Mouse (Mus musculus) lung, embryonic 15.5 days (tissue): ENCODE measurements around the gene Mrpl3. TPM values are rescaled to one million over a fixed set of nuclear protein-coding genes. Genes with fewer than 3 reads are reported as not detected.
"Not testable (repeated sequence)": the region's sequence is repeated elsewhere in the genome, so short reads cannot be mapped to it uniquely, and the experiment has no call there.

Source experiments
- ATAC-seq: fragments of 200-750 bp; cut with Nextera tagmentation; 2 replicates; pipeline ENCODE4 v1.8.0; 2017; ENCODE audit warnings: moderate number of reproducible peaks, borderline replicate concordance; ENCODE audit not compliant: low FRiP score, low TSS enrichment; ENCODE audit errors: extremely low read depth
- H3K27ac ChIP-seq: fragments of 300-500 bp; sonication (generic); 2 replicates; pipeline ENCODE4 v1.5.1; 2015; ENCODE audit warnings: moderate library complexity, mild to moderate bottlenecking, inconsistent platforms
- H3K27me3 ChIP-seq: fragments of 300-500 bp; sonication (generic); 2 replicates; pipeline ENCODE4 v1.6.1; 2015; ENCODE audit warnings: inconsistent platforms
- H3K36me3 ChIP-seq: fragments of 300-500 bp; sonication (generic); 2 replicates; pipeline ENCODE4 v1.6.1; 2015; ENCODE audit warnings: inconsistent platforms
- H3K4me1 ChIP-seq: fragments of 300-500 bp; sonication (generic); 2 replicates; pipeline ENCODE4 v1.6.1; 2015; ENCODE audit warnings: inconsistent platforms
- H3K4me2 ChIP-seq: fragments of 300-500 bp; sonication (generic); 2 replicates; pipeline ENCODE4 v1.6.1; 2015; ENCODE audit warnings: inconsistent platforms, mild to moderate bottlenecking, moderate library complexity
- H3K4me3 ChIP-seq: fragments of 300-500 bp; sonication (generic); 2 replicates; pipeline ENCODE4 v1.5.1; 2015; ENCODE audit warnings: mild to moderate bottlenecking, inconsistent platforms
- H3K9ac ChIP-seq: fragments of 300-500 bp; sonication (generic); 2 replicates; pipeline ENCODE4 v1.6.1; 2015; ENCODE audit warnings: inconsistent platforms
- H3K9me3 ChIP-seq: fragments of 300-500 bp; sonication (generic); 2 replicates; pipeline ENCODE4 v1.6.1; 2016; ENCODE audit warnings: inconsistent platforms
- WGBS: fragments of 180-500 bp; shearing (Covaris S2); methylation state at CpG from one replicate; pipeline ENCODE4 v1.1.7; 2015; 5-methylcytosine and 5-hydroxymethylcytosine counted together
- polyA plus RNA-seq: library from polyadenylated mRNA; unstranded; fragments of >200 nt; fragmentation: Nextera tagmentation; extraction: Ambion mirVana; gene quantifications from 2 replicates; pipeline ENCODE4 v1.2.1, GENCODE M21; 2015

Mrpl3 gene
- polyA plus RNA-seq, 1 experiment from 2014 or later, result 115 TPM

DNA sequence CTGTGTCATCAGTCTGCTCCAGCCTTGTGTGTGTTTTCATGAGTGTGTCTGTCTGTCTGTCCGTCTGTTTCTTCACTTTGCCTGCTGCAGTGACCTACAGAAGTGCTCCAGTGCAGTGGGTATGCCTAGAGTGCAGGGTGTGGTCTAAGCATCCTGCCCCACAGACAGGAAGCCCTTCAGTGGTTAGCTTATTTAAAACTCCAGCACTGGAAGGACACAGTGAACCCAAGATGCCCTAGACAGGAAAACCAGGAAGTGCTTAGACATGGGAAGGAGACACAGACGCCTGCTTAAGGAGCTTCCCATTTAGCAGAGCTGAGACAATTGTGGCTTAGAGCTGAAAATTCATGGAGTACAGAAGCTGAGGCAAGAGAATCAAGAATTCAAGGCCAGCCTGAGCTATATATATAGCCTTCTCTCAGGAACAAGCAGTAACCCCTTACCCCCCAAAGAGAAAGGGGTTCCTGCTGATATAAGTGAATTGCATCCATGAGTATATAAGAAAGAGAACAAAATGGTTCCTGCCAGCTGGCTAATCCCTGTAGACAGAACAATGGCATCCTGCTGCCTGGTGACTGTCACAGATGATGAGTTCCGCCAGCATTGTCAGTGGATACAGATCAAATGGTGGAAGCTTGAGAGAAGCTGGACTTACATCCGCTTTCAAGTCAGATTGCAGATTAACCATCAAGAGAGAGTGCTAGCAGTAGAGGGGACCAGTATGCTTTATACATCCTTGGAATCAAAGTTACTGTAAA is 20.1 kb downstream of the Mrpl3 start:
- no peaks in the 10 kb centered on the region for H3K27me3 ChIP-seq
- no peak overlapping the region for H3K4me2 ChIP-seq
- H3K27ac ChIP-seq, result no peak overlapping the region
- H3K4me1 ChIP-seq, result no peaks in the 10 kb centered on the region
- H3K9me3 ChIP-seq, result no peaks in the 10 kb centered on the region
- H3K36me3 ChIP-seq, result peaks cover 47% of the 10 kb centered on the region
- no peak overlapping the region for H3K4me3 ChIP-seq
- no peak for ATAC-seq
- 75% methylated on average over 4 of the region's 4 CpGs for WGBS
- no peak overlapping the region for H3K9ac ChIP-seq

DNA sequence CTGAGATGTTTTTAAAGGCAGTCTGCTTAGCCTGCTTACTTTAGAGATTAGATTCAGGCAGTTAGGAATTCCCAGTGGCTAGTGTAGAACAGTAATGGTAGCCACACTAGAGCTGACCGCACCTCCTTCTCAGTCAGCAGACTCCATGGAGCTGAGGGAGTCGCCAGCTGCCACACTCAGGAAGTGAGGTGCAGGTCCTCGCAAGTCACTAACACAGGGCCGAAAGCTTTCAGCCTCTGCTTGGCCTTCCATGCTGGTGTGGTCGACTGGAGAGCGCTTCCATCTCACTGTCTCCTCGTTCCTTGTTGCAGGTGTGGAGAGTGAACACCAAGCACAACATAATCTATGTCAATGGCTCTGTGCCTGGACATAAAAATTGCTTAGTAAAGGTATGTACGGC is 21.8 kb downstream of the Mrpl3 start:
- Histone ChIP-seq H3K27ac (no peak overlapping the region), H3K9me3 (no peaks in the 10 kb centered on the region), H3K27me3 (no peaks in the 10 kb centered on the region), H3K4me2 (no peak overlapping the region), H3K9ac (no peak overlapping the region), H3K36me3 (peaks cover 47% of the 10 kb centered on the region), H3K4me1 (no peaks in the 10 kb centered on the region), H3K4me3 (no peak overlapping the region)
- no peak for ATAC-seq
- WGBS, result 86% methylated on average over 8 of the region's 8 CpGs

DNA sequence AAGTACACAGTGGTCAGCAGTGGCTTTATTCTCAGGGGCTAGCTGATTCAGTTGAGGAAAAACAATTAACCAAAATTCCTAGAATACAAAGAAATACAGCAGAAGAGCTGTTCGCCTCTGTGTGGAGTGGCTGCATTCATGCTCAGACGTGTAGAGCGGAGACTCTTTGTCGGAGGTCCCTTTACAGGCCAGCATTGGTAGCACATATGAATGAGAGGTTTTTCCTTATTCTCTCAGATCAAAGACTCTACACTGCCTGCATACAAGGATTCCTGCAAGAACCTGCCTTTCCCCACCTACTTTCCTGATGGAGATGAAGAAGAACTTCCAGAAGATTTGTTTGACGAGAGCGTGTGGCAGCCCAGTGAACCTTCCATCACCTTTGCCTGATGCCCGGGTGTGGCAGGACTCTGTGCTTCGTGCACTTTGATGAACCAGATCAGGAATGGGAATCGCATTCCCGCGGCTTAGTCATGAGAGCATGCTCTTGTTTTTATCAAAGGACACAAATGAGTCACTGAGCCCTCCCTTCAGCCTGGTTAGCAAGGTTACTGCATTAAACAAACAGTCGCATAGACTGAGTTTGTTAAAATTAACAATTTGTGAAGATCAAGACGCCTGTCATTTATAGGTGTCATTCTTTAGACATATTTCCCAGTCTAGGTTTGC is 23.9 kb downstream of the Mrpl3 start:
- Histone ChIP-seq H3K4me1 (no peaks in the 10 kb centered on the region), H3K4me3 (no peak overlapping the region), H3K9me3 (no peaks in the 10 kb centered on the region), H3K27me3 (no peaks in the 10 kb centered on the region), H3K27ac (no peak overlapping the region), H3K9ac (no peak overlapping the region), H3K4me2 (no peak overlapping the region), H3K36me3 (peaks cover 34% of the 10 kb centered on the region)
- no peak for ATAC-seq
- WGBS, result 87% methylated on average over 13 of the region's 13 CpGs

DNA sequence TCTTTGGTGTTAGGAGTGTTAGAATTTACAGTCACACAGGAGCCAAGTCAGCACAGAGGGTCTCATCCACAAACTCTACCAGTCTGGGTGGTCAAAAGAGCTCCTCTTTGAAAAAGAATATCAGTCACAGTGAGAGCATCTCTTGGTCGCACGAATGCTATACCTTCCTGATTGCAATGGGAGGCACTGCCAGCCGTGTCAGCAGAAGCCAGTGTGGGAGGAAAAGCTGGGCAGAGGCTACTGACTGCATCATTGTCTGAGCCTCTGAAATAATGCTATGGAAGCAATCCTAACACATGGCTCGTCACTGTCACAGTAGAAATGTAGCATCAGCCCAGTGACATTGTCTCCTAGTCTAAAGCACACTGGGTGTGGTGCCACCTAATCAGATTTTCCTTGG is 25.4 kb downstream of the Mrpl3 start:
- Histone ChIP-seq H3K4me3 (no peak overlapping the region), H3K9ac (no peak overlapping the region), H3K9me3 (no peaks in the 10 kb centered on the region), H3K36me3 (peaks cover 23% of the 10 kb centered on the region; the same call in 1 of the 2 replicates), H3K27ac (no peak overlapping the region), H3K4me2 (no peak overlapping the region), H3K27me3 (no peaks in the 10 kb centered on the region), H3K4me1 (no peaks in the 10 kb centered on the region)
- 81% methylated on average over 4 of the region's 4 CpGs for WGBS
- ATAC-seq, result no peak

DNA sequence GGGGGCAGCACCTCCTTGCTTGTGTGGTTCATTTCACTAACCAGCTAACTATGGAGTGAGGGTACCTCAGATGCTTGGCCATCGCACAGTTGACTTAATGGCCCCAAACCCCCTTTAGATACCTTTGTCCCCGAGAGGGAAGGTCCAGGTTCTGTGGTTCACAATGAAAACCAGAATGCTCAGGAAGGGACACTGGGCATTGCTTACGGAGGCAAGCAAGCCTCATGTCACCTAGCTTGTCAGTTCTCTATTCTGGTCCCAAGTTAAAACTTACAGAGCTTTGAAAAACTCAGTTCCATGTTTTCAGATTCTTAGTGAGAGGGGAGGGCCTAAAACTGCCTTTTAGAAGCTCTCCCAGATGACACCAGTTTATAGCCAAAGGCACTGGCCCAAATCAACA is 27.2 kb downstream of the Mrpl3 start:
- Histone ChIP-seq H3K27ac (no peak overlapping the region), H3K36me3 (peaks cover 9% of the 10 kb centered on the region; the same call in 1 of the 2 replicates), H3K9me3 (no peaks in the 10 kb centered on the region), H3K4me3 (no peak overlapping the region), H3K4me1 (no peaks in the 10 kb centered on the region), H3K27me3 (no peaks in the 10 kb centered on the region), H3K4me2 (no peak overlapping the region), H3K9ac (no peak overlapping the region)
- WGBS, result 90% methylated on average over 3 of the region's 3 CpGs
- no peak for ATAC-seq

DNA sequence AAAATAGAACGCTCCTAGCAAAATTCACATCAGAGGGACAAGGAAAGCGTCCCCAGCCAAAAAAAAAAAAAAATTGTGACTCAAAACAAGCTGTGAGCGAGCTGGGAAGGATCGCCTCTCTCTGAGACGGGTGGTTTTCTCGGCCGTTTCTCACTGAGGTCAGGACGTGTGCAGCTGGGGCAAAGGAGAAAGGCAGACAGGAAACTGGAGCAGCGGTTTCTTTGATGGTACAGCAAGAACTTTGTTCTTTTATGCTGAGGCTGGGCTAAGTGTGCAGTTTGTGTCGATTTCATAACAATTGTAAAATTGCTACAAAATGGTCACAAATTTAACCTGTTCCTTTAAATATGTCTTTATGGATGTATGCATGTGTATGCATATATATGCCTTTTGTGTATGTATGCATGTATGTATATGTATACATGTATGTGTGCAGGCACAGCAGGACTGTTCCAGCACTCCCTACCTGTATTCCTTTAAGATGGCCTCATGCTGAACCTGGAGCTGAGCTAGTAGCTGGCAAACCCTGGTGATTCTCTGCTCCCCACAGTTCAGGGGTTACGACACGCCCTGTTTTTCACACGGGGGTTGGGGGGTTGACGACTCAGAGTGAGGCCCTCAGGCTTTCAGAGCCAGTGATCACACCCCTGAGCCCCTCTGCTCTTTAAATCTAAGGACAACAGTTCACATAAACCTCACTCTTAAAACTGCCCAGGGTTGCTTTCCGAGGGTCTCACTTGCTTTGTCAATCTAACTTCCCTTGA is 48.0 kb downstream of the Mrpl3 start:
- Histone ChIP-seq H3K9me3 (no peaks in the 10 kb centered on the region), H3K27me3 (no peaks in the 10 kb centered on the region), H3K4me3 (no peak overlapping the region), H3K4me1 (no peaks in the 10 kb centered on the region), H3K9ac (no peak overlapping the region), H3K4me2 (no peak overlapping the region), H3K27ac (no peak overlapping the region), H3K36me3 (no peaks in the 10 kb centered on the region)
- WGBS, result 37% methylated on average over 15 of the region's 15 CpGs
- no peak for ATAC-seq

DNA sequence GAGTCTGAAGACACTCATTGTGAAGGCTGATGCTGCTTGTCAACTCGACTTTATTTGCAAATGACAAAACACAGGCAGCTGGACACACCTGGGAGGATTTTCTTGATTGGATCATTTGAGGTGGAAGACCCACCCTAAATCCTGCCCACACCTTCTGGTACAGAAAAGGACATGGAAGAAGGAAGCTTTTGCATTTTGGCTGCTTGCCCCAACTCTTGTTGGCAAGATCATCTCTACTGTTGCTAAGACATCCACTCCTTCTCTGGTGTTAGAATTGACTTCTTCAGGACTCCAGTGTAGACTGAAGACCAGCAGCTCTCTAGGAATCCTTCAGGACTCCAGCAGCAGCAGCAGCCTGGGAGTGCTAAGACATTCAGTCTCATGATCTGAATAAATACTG is 48.9 kb downstream of the Mrpl3 start:
- no peaks in the 10 kb centered on the region for H3K4me1 ChIP-seq
- no peak overlapping the region for H3K4me2 ChIP-seq
- WGBS, result 56% methylated on average over 1 of the region's 1 CpGs
- no peaks in the 10 kb centered on the region for H3K9me3 ChIP-seq
- ATAC-seq, result no peak
- no peak overlapping the region for H3K4me3 ChIP-seq
- H3K9ac ChIP-seq, result no peak overlapping the region
- no peaks in the 10 kb centered on the region for H3K27me3 ChIP-seq
- H3K27ac ChIP-seq, result no peak overlapping the region
- no peaks in the 10 kb centered on the region for H3K36me3 ChIP-seq

DNA sequence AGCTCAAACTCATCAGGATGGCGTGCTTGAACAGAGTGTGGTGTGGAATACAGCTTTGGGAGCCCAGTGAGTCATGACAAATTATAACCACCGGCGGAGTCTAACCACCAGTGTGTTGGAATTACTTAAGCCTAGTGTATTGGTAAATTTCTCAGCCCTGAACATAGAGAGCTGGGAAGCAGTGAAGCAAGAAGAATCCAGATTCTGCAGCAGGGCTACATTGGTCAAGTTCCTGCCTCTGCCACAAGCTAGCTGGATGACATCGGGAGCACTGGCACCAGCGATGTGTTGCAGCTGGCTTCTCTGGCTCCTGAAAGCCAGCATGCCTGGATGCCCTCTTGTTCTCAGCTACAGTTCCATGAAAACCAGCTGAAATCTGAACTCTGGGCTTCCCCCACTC is 50.9 kb downstream of the Mrpl3 start:
- no peak overlapping the region for H3K4me3 ChIP-seq
- no peaks in the 10 kb centered on the region for H3K27me3 ChIP-seq
- no peaks in the 10 kb centered on the region for H3K4me1 ChIP-seq
- H3K9me3 ChIP-seq, result no peaks in the 10 kb centered on the region
- H3K4me2 ChIP-seq, result no peak overlapping the region
- no peak overlapping the region for H3K27ac ChIP-seq
- no peaks in the 10 kb centered on the region for H3K36me3 ChIP-seq
- 90% methylated on average over 5 of the region's 5 CpGs for WGBS
- ATAC-seq, result no peak
- H3K9ac ChIP-seq, result no peak overlapping the region

DNA sequence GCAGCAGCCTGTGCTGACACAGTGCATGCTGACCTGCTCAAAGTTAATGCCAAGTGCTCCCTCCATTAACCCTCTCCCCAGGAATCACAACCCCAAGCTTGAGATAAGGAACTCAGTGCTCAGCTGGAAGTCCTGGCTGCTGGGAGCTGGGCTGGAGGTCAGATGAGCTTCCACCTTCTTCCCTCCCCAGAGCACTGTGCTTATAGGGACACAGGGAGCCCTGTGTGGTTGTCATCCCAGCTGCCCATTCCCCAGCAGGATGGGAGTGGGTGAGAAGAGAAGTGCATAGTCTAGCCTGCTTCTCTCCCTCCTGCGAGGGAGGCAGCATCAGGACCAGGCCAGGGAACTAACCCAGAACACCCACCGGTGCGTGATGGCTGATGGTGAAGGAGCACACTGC is 72.2 kb downstream of the Mrpl3 start:
- not testable (repeated sequence) for H3K36me3 ChIP-seq, H3K4me2 ChIP-seq, H3K27me3 ChIP-seq, ATAC-seq, H3K27ac ChIP-seq, H3K4me3 ChIP-seq, H3K9ac ChIP-seq, H3K4me1 ChIP-seq, H3K9me3 ChIP-seq
- WGBS, result 73% methylated on average over 3 of the region's 3 CpGs

Other genes starting within 250 kb of the Mrpl3 start
- 16.3 and 19.0 TPM in 2 replicates for gene Nudt16, start 78.6 kb downstream of the Mrpl3 start, polyA plus RNA-seq
- gene 1700080E11Rik, start 91.9 kb downstream of the Mrpl3 start, polyA plus RNA-seq, result not detected in 2 replicates